Mouse (Mus musculus) spleen, embryonic (tissue): ENCODE data around the gene Kdm3a.

Experiments used
- CTCF ChIA-PET: fragments of 350-600 bp; sonication (Branson Sonifier 250); formaldehyde crosslinking; loops from one replicate; lab custom pipeline; 2022; lab: Charles Lee

Gene Kdm3a

DNA sequence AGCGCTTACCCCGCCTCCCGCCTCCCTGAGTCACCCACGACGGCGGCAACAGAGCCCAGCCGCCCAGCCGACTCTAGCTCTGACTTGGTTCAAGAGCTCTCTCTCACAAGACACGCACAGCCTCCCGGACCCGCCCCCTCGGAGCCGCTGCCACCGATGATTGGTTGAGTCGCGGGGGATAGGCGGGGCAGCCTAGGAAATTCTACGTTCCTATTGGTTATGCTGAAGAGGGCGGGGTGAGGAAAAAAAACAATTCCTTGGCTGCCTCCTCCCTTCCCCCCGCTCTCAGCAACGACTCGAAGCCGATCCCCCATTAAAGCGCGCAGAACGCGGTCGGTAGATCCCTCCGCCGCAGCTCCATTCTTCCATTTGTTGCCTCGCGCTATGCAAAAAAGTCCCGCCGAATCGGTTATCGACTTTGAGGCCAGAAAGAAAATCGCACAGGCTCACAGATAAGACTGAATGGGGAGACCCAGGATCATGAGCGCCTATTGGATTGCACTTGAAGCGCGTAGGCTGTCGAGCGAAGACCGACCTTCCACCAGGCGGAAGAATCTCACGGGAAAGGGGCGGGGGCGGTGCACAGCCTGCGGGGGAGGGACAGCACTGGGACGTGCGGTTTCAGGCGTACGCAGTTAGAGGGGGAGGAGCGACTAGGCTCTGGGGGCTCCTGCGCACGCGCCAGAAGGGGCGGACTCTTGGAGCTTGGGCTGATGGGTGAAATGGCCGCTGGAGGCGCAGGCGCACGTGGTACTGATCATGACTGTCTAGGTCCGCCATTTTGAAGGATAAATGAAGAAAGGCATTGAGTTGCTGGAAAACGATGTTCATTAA lies at the start of gene Kdm3a:
TSS of gene Kdm3a (minus strand) at position 162 of the 834 bp plus-strand sequence.
- CTCF ChIA-PET: interaction anchor here (0.5 to 0.7 kb wide), 3 partner anchors 734 to 757 kb away, joined by 3 to 11 read pairs (median 7); no protein-coding TSS in a partner anchor

DNA sequence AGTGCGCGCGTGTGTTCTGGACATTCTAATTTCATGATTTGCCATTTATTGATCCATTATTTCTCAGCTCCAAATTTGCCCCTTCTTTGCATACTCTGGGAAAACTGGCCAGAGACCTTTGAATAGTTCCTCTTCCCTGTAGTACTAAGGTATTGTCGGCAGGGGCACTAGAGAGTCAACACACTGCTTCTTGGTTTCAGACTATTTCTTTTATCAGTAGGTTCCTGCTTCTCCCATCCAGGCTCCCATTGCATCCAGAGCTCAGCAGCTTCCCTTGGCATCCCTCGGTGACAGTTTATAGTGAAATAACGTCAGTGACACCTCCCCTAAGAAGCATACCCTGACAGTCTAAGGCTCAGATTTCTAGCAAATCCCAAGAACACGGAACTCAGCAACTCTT lies 46.1 kb upstream of the Kdm3a start:
- CTCF ChIA-PET: no interaction called here

DNA sequence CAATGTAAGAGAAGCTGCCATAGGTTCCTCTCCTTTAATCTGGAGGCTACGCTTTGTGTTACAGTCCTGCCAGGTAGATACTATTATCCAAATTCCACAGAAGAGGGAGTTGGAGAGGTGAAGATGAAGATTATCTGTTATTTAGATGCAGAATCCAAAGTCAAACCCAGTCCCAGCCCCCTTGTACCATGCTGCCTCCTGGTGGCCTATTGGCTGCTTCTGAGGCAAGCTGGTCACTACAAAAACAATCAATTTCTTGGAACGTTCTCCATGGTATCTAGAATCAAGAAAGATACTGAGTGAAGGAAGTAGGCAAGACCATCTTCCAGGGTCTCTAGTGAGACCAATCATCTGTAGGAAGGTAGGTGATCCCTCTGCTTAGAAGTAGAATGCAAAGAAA lies 40.4 kb upstream of the Kdm3a start:
- CTCF ChIA-PET: no interaction called here

DNA sequence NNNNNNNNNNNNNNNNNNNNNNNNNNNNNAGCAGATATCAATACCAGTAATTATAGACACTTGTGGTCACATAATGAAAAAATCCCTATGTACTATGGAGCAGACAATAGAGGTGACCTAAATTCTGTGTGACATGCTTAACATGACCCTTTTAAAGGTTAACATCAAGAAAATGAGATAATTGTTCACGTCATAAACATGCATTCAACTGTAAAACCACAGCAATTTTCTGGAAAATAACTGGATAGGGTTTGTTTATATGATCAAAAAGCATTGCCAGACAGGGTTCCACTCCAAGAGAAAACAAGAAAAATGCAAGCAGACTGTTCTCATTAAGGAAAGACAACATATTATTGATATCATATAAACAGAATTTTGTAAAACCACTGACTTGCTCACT lies 31.7 kb upstream of the Kdm3a start:
- CTCF ChIA-PET: no interaction called here

DNA sequence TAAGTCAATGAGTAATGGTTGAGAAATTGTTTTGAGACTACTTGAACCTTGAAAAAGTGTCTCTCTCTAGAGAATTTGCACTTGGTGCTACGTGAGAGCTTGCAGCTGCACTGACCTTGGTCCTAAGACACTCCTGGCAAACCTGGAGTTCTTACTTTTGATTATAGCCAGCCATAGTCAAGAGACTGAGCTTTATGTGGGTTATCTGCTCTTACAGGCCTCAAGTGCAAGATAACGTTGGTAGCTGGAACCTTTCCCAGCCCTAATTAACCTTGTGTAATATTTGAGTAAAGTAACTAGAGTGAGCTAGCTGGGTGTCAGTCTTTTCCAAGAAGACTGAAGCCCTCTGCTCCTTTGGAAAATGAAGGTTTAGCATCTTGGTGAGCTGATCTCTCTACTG lies 25.5 kb upstream of the Kdm3a start:
- CTCF ChIA-PET: no interaction called here

DNA sequence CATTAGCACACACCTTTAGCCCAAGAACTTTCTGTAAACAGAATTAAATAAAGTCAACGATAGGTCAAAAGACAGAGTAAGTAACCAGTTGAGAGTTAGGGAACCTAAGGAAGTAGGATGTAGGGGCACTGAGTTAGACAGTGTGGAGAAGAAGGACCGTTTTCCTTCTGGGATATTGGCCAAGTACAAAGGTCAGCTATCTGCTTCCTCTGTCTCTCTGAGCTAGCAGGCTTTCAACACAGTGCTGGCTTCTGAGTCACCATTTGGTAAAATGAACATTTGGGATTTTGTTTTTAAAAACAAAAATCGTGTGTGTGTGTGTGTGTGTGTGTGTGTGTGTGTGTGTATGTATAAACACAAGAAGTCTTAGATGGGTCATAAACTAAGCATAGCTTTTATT lies 23.0 kb upstream of the Kdm3a start:
- CTCF ChIA-PET: no interaction called here

DNA sequence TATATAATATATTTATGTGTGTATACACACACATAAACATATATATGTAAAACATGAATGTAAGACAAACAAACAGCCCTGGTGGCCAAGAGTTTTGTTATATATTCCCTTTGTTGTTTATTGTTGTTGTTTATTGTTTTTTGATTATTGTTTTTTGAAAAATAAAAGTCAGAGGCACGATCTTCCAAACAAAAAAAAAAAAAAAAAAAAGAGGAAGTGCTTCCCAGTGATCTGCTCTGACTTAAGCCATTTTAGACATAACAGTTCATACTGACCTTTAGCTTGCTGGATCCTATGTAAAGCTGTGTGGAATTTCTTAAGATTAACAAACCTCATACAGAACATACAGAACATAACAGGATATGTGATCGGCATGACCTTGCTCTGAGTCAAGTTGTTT lies 19.1 kb upstream of the Kdm3a start:
- CTCF ChIA-PET: no interaction called here

DNA sequence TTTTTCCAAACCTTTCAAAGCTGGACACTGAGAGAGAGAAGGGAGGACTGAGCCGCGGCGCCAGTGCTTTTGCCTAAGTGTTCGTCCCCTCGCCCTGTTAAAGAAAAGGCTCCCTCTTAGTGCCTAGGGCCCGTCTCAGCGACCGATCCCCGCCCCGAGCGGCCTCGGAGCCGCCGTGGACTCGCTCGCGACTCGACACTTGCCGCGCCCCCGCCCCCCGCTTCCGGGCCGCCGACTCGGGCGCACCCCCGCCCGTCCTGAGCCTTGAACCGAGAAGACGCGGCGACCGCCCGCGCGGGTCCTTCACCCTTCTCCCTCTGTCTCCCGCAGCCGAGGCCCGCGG lies 333 bp downstream of the Kdm3a start:
- CTCF ChIA-PET: interaction anchor here (0.5 to 0.7 kb wide), 3 partner anchors 735 to 757 kb away, joined by 3 to 11 read pairs (median 7); no protein-coding TSS in a partner anchor

DNA sequence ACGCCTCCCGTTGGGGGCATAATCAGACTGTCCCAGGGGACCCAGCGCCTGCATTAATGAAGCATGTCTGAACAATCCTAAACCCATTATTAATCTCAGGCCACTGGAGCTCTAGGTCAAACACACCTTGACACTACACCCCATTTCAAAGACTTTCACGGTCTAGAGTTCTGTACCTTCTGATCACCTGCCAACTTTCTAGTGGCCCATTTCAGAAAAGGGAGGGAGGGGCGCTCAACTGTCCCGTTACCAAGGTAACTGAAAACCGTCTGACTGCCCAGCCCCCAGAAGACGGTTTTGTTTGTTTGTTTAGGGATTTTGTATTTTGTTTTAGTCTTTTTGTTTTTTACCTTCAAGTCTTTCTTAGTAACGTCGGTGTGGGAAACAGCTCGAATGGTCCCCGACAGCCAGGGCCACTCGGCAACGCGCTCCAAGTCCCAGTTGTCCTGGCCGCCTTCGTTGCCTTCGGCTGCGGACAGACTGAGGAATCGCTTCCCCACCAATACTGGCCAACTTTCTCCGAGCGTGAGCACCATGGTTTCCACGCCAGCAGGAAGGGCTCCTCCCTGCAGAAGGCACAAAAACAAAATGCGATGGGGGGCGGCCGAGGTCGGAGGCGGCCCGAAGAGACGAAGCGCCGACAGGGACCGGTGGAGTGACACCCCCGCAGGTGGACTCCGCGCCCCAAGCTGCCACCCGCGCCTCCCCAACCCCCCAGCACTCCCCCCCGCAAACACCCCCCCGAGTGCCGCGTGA lies 906 bp downstream of the Kdm3a start:
- CTCF ChIA-PET: interaction anchor here (1.2 kb wide), 1 partner anchor 88 kb away, joined by 3 read pairs; the partner anchor contains the start of gene Chmp3

DNA sequence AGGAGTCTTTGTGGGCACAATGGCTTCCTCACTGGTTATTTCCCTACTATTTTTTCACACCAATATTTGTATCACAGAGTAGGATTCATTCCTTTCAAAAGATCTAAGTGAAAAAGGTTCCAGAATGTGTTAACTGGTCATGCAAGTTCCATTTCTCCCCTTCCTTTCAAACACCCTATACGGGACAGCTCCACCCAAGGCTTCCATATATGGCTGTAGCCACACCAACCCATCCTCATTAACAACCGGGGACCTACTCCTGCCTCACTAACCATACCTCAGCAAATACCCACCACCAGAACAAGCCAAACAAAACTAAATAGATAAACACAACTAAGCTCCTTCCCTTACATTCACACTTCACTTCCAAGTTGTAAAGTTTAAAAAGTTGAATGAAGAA lies 1.6 kb downstream of the Kdm3a start:
- CTCF ChIA-PET: interaction anchor here (1.2 kb wide), 1 partner anchor 88 kb away, joined by 3 read pairs; the partner anchor contains the start of gene Chmp3

DNA sequence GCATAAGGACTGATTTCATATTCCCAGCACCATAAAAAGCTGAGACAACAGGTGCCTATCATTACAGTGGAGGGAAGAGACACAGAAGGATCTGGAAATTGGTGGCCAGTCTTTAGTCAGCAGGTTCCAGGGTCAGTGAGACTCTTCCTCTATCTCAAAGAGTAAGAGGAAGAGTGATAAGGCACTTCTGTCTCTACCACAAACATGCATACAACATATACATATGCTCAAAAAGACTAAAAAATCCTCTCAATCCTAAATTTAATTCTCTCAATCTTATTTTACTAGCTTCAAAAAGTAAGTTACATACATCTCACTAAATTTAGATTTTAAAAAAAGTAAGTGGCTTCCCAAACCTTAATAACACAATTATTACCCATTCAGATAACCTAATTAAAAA lies 5.5 kb downstream of the Kdm3a start:
- CTCF ChIA-PET: interaction anchor here (0.7 kb wide), 1 partner anchor 91 kb away, joined by 3 read pairs; no protein-coding TSS in a partner anchor

DNA sequence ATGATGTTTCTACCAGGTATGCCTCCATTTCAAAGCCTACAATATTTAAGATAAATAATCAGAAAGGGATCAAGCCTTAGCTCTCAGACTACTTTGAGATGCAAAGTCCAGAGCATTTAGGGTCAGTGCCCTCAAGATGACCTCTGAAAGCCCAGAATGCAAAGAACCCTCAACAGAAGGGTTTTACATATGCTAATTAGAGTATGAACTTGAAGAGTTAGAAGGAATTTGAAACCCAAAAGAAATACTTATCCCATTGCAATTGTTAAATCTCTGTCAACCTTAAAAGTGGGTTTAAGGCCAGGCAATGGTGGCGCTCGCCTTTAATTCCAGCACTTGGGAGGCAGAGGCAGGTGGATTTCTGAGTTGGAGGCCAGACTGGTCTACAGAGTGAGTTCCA lies 6.8 kb downstream of the Kdm3a start:
- CTCF ChIA-PET: no interaction called here

DNA sequence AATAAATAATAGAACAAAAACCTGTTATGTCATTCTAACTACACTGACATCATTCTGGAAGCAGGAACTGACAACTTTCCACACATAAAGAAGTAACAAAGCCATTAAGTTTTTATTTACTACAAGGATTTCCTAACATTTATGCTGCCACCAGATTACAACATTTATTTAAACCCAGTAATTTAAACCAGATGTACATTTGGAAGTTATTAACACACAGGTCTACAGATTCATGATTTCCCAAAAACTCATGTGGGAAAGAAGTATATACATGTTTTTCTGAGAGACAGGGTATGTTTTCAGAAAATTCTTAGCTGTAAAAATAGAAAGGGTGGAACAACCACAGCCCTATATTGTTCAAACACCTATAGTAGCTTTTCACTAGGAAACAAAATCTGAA lies 8.1 kb downstream of the Kdm3a start:
- CTCF ChIA-PET: no interaction called here

DNA sequence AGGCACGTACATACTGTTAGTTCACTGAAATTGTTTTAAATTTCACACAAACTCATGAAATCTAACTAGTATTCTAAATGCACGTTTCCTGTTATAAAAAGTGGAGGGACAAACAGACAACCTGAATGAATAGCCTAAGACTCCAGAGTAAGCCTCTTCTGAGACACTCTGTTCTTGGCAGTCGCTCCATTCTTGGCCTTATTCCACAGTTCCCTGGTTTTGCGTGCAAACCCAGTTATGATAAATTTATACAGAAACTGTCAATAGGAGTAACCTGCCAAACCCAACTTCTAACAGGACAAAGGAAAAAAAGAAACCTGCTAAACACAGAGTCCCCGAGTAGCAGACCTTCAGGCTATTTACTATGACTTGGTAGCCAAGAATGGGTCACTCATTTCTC lies 10.8 kb downstream of the Kdm3a start:
- CTCF ChIA-PET: no interaction called here

DNA sequence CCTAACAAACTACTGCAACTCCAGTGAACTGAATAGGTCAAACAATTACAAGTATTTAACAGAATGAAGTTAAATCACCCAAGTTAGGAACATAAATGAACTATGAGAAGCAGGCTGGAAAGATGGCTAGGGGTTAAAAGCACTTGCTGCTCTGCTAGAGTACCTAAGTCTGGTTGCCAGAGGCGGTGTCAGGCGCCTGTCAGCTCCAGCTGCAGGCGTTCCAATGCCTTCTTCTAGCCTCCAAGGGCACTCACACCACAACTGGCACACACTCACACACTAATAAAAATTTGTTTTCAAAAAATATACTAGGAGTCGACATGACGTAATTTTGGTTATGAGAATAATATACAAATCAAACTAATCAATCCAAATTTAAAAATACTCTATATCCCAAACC lies 11.2 kb downstream of the Kdm3a start:
- CTCF ChIA-PET: no interaction called here

DNA sequence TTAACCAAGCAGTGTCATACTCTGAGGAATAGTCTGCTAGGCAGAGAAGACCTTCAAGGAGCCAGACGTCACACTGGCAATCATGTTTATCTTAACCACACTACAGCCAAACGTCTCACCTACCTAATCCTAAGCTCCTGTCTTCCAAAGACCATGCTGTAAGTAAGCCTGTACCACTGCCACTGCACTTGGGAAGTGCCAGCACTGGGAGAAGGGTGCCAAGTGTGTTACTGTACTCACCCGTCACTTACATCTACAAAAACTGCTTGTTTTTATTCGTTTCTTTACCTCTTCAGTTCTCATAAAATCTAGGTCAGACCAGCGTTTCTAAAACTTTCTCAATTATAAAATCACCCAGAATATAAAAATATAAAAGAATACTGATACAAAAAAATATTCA lies 15.8 kb downstream of the Kdm3a start:
- CTCF ChIA-PET: no interaction called here

DNA sequence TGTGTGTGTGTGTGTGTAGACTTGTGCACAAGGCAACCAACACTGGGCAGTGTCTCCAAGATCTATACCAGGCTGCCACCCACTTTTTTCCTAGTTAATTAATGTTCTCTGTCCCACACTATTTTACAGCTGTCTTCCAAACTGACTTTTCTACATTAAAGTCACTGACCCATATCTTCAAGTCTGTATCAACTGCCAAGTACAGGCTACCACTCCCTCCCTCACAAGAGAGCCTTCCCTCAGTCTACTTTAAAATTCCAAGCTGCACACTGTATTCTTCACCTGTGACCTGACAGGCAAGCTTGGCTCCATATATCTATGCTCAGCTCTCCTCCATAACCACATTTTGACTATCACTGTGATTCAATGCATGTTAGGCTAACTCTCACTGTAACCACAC lies 19.6 kb downstream of the Kdm3a start:
- CTCF ChIA-PET: no interaction called here

DNA sequence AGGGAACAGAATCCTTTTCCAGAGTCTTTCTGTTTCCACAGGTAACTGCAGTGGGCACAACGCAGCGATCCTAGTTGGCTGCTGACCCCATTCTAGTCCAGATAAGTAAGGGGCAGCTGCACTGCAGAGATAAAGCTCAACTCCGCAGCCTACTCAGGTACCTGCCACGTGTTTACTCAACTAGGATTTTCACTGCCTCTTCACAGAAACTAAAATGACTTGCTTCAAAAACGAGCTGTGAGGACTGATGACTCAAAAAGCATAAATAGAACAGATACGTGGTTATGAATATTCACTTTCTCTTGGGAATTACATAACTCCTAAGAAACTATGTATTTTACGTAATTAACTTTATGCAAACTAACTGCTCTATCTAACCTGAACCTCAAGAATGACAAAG lies 22.8 kb downstream of the Kdm3a start:
- CTCF ChIA-PET: no interaction called here

DNA sequence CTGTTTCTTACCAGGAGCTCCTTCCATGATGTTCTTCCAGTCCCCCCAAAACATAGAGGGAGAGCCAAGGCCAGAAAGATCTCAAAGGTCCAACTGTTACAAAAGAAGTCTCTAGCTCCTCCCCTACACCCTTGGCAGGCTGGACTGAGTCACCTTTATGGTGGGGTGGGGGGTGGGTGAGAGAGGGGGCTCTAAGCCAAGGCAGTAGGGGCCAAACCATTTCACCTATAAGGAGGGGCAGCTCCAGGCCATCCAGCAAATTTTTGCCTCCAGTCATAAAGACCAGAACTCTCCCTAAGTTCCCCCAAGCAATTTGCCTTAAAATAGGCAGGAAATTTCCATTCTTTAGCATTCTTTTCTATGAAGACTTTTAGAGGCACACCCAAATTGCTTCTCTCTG lies 23.8 kb downstream of the Kdm3a start:
- CTCF ChIA-PET: interaction anchor here (0.6 kb wide), 1 partner anchor 198 kb away, joined by 5 read pairs; no protein-coding TSS in a partner anchor

DNA sequence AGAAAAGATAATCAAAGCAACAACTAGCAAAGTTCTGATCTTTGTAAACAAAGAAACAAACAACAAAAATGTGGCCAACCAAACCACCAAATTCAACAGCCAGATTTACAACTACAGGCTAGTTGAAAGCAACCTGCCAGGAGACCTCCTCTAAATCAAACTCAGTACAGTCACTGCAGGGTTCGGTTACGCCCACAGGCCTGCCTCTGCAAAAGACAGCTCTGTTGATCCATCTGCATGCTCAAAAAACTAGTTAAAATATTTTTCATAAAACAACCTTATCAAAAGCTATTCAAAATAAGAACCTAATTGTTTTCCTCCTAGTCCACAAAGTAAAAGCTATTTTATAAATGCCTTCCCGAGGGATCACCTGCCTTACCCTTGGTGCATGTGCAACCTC lies 25.0 kb downstream of the Kdm3a start:
- CTCF ChIA-PET: no interaction called here

DNA sequence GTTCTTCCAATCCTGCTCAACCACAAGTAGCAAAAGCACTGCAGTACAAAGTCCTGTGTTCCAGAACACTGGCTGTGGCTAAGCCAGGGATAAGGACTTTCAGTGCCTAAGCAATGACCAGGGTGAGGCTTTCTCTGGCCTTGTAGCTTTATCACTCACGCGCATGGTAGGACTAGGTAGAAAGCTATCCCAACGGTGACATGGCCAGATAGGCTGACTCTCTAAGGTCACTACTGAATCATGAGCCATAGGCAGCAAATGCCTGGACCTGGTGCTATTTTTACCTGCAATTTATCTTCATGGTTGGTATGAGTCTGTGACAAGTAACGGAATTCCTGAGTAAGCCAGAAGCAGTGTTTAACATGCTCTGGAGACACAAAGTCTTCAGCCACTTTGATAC lies 42.6 kb downstream of the Kdm3a start:
- CTCF ChIA-PET: no interaction called here

DNA sequence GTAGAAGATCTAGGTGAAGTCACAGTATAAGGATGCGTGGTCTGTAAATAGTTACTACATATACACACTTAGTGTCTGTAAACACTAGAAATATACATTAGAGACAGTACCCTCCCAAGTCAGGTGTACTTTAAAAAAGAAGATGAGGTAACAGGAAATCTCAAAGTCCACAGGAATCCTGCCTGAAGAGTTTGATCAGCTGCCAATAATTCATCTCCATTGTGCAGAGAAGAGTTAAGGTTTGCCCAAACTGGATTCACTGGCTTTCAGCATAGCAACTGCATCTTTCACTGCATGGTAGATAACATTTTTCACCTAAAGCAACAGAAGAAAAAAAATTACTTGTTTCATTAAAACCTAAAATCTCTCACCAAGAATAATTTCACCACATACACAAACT lies 43.4 kb downstream of the Kdm3a start:
- CTCF ChIA-PET: no interaction called here

DNA sequence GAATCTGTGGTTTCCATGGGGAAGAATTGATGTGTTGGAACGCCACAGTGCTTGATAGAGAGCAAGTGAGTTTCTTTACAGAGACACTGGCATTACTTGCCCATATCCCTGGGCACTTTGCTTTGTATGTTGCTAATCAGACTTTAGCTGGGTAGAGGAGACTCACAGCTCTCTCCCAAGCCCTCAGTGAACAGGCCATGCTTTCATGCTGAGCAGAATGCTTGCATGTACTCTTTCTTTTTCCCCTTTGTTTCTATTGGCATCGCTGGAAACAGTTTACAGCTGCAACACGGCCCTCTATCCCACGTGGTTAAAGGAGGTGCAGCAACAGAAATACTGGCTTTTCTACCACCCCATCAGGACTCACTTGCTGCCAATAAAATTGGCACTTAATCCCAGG lies 49.6 kb downstream of the Kdm3a start:
- CTCF ChIA-PET: no interaction called here
